Mouse (Mus musculus) ES-Bruce4 (cell line): ENCODE results near the gene Naaa. TPM values are rescaled to one million over a fixed set of nuclear protein-coding genes. Genes with fewer than 3 reads are reported as not detected.
A peak's percentile ranks its signal among the peaks of the same experiment; 100 is the strongest.

Source experiments
- H3K27ac ChIP-seq: 2 replicates; pipeline ENCODE4 v1.5.1; 2012; ENCODE audit warnings: low read length, inconsistent platforms; ENCODE audit not compliant: insufficient read depth
- H3K27me3 ChIP-seq: 2 replicates; pipeline ENCODE4 v1.6.1; 2012; ENCODE audit warnings: mild to moderate bottlenecking, low read length, inconsistent platforms; ENCODE audit not compliant: control insufficient read depth, poor library complexity, insufficient read depth, severe bottlenecking
- H3K36me3 ChIP-seq: 2 replicates; pipeline ENCODE4 v1.6.1; 2012; ENCODE audit warnings: inconsistent platforms, mild to moderate bottlenecking, low read length, moderate library complexity; ENCODE audit not compliant: control insufficient read depth, poor library complexity, insufficient read depth, severe bottlenecking
- H3K4me1 ChIP-seq: one replicate; pipeline ENCODE4 v1.8.1; 2011; ENCODE audit warnings: low read length; ENCODE audit not compliant: control insufficient read depth, insufficient read depth
- H3K4me3 ChIP-seq: 2 replicates; pipeline ENCODE4 v1.5.1; 2011; ENCODE audit warnings: low read depth, mild to moderate bottlenecking, low read length
- H3K9ac ChIP-seq: 2 replicates; pipeline ENCODE4 v1.6.1; 2012; ENCODE audit warnings: low read depth, mild to moderate bottlenecking, inconsistent platforms; ENCODE audit not compliant: poor library complexity, severe bottlenecking
- H3K9me3 ChIP-seq: replicated peaks from 2 replicates; pipeline ENCODE4 v1.6.1; 2012; ENCODE audit warnings: mild to moderate bottlenecking, low read length, inconsistent platforms; ENCODE audit not compliant: control insufficient read depth, poor library complexity, insufficient read depth, severe bottlenecking
- CTCF ChIP-seq: IDR thresholded peaks from one replicate; pipeline ENCODE4 v1.8.1; 2011; ENCODE audit warnings: low read depth, low read length
- EP300 ChIP-seq: IDR thresholded peaks from 2 replicates; pipeline ENCODE4 v1.6.1; 2011; ENCODE audit warnings: low read depth, low read length; ENCODE audit not compliant: insufficient read depth
- POLR2A ChIP-seq: IDR thresholded peaks from one replicate; pipeline ENCODE4 v1.8.1; 2011; ENCODE audit warnings: low read length; ENCODE audit not compliant: insufficient read depth
- polyA plus RNA-seq: library from polyadenylated mRNA; stranded (reverse); fragments of >200 nt; gene quantifications from 2 replicates; pipeline ENCODE4 v1.2.4, GENCODE M21; 2011; ENCODE audit warnings: low read depth; ENCODE audit not compliant: missing spikeins, insufficient read depth, insufficient read length

Naaa gene
- 6.7 and 9.8 TPM in 2 replicates for polyA plus RNA-seq

- Histone ChIP-seq H3K4me1 (no peaks in the 10 kb centered on the region), H3K27ac (no peak within 1 kb of the TSS), H3K4me3 (peak within 1 kb of the TSS; percentile 61), H3K27me3 (no peaks in the 10 kb centered on the region), H3K9ac (peak within 1 kb of the TSS; percentile 6; the same call in 1 of the 2 replicates), H3K36me3 (no peaks in the 10 kb centered on the region), H3K9me3 (no peaks in the 10 kb centered on the region)
- TF ChIP-seq POLR2A (no peak), CTCF (peak; percentile 20)
Observed at GRCm38 (mm10) chr5:92277437-92278394, at the start of gene Naaa. Naaa (minus strand) TSS chr5:92278170.

- Histone ChIP-seq H3K27me3 (no peaks in the 10 kb centered on the region), H3K4me3 (no peak overlapping the region), H3K9ac (no peak overlapping the region), H3K4me1 (no peaks in the 10 kb centered on the region), H3K36me3 (no peaks in the 10 kb centered on the region), H3K27ac (no peak overlapping the region), H3K9me3 (no peaks in the 10 kb centered on the region)
- no peak for TF ChIP-seq POLR2A
- TF ChIP-seq CTCF: no peak
- TF ChIP-seq EP300: no peak
Observed at GRCm38 (mm10) chr5:92327367-92327766, 49.4 kb upstream of the Naaa start.

GRCm38 (mm10) chr5:92323264-92323663 is 45.3 kb upstream of the Naaa start:
- TF ChIP-seq EP300: no peak
- no peak for TF ChIP-seq CTCF
- TF ChIP-seq POLR2A: no peak
- H3K36me3 ChIP-seq: no peaks in the 10 kb centered on the region
- H3K4me3 ChIP-seq: no peak overlapping the region
- no peak overlapping the region for H3K9ac ChIP-seq
- no peaks in the 10 kb centered on the region for H3K4me1 ChIP-seq
- H3K27me3 ChIP-seq: no peaks in the 10 kb centered on the region
- no peak overlapping the region for H3K27ac ChIP-seq
- H3K9me3 ChIP-seq: no peaks in the 10 kb centered on the region

- TF ChIP-seq EP300 (no peak), CTCF (no peak), POLR2A (no peak)
- Histone ChIP-seq H3K27ac (no peak overlapping the region), H3K9ac (no peak overlapping the region), H3K4me1 (no peaks in the 10 kb centered on the region), H3K9me3 (no peaks in the 10 kb centered on the region), H3K36me3 (no peaks in the 10 kb centered on the region), H3K27me3 (no peaks in the 10 kb centered on the region), H3K4me3 (no peak overlapping the region)
Observed at GRCm38 (mm10) chr5:92322612-92323011, 44.6 kb upstream of the Naaa start.

- Histone ChIP-seq H3K27ac (no peak overlapping the region), H3K4me1 (no peaks in the 10 kb centered on the region), H3K9me3 (no peaks in the 10 kb centered on the region), H3K4me3 (no peak overlapping the region), H3K36me3 (no peaks in the 10 kb centered on the region), H3K9ac (no peak overlapping the region), H3K27me3 (no peaks in the 10 kb centered on the region)
- no peak for TF ChIP-seq EP300
- TF ChIP-seq CTCF: no peak
- no peak for TF ChIP-seq POLR2A
Observed at GRCm38 (mm10) chr5:92321631-92322400, 43.8 kb upstream of the Naaa start.

GRCm38 (mm10) chr5:92318596-92318995 is 40.6 kb upstream of the Naaa start:
- Histone ChIP-seq H3K36me3 (no peaks in the 10 kb centered on the region), H3K27ac (no peak overlapping the region), H3K4me3 (no peak overlapping the region), H3K9me3 (no peaks in the 10 kb centered on the region), H3K9ac (no peak overlapping the region), H3K27me3 (no peaks in the 10 kb centered on the region), H3K4me1 (no peaks in the 10 kb centered on the region)
- TF ChIP-seq EP300: no peak
- TF ChIP-seq CTCF: no peak
- TF ChIP-seq POLR2A: no peak
